Mouse (Mus musculus): ENCODE results near the gene Lgr6. TPM values are rescaled to one million over a fixed set of nuclear protein-coding genes. Genes with fewer than 3 reads are reported as not detected.

Gene Lgr6
- polyA plus RNA-seq (2012; rRNA removed) = 16.8 and 43.1 TPM in 2 replicates

DNA sequence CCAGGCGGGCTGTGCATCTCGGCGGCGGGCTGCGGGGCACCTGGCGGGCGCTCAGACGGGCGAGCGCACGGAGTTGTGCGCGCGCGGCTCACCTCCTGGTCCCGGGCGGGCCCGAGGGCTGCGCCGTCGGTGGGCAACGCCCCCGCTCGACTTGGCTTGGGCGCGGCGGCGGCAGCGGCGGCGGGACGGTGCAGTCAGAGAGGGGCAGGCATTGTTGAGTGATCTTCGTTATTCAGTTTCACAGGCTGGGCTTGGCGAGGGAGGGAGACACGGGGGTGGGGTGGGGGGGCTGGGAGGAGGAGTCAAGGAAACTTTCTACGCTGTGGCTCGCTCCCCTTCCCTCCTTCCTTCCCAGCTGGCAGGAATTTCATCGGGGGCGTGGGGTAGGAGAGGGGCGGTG lies at the start of gene Lgr6:
TSS of gene Lgr6 (minus strand) at position 153 of the 400 bp plus-strand sequence.

GRCm38 (mm10) chr1:135146077-135146945 lies 41.2 kb upstream of the Lgr6 start, which contains the start of gene Arl8a:
Gene Arl8a, plus strand, starts transcription at chr1:135146824.

GRCm38 (mm10) chr1:135132473-135132872 lies 27.4 kb upstream of the Lgr6 start, which contains the start of gene Ptpn7:
Gene Ptpn7, plus strand, starts transcription at chr1:135132700.

DNA sequence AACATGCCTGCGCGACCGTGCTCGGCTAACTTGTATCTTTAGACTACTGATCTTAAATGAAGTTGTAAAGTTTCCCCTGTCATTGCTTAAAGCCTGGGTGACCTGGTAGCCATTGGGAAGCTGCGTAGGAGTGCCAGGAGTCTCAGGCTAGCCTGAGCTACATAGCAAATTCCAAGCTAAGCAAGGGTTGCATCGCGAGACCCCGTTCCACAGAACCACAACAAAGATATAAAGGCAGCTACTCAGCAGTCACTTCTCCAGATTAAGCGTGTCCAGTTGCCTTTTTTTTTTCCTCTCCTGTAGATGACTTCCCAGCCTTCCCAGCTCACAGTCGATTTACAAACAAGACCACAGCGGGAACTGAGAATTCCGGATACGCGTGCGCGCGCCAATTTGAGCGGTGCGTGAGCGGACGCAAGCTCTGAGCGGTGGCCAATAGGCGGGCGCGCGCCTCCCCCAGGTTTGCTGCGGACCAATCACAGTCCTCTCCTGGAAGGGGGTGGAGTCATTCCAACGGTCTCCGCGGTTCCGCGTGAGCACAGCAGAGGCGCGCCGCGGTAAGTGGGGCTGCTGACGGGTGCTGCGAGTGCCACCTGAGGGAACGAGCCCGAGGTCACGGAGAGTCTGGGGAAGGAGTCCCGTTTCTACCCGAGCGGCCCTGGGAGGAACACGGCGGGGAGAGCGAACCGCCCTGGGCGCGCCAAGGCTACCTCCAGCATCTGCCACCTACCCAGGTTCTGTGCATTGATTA lies 142.8 kb downstream of the Lgr6 start, which contains the start of gene Ube2t:
TSS of gene Ube2t (plus strand) at position 513 of the 751 bp plus-strand sequence.

DNA sequence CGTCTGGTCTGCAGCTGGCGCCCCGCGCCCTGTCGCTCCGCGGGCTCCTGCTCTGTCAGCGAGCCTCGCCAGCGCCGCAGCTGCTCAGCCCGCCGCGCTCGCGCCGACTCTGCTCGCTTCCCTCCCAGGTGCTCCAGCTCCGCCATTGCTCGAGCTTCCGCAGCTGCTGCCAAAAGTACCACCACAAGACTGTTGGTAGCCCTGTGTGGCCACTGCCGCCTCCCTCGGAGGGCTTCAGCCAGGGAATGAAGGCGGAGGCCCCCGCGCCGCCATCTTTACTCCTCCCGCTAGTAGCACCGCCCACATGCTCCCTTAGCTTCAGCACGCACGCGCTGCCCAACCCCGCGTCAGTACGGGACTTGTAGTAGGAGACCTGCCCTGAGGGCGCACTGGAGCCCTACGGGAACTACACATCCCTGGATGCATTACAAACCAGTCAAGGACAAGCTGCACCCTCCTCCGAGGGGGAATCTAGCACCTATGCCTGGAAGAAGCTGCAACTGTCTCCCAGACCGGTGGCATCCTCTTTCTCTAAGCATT lies 149.4 kb downstream of the Lgr6 start, which contains the start of gene Ppp1r12b:
TSS of gene Ppp1r12b (minus strand) at position 306 of the 540 bp plus-strand sequence.

Other genes with a start within 250 kb of the Lgr6 start
- gene Ppp1r12b, start 149.3 kb downstream of the Lgr6 start, polyA plus RNA-seq (2012; rRNA removed) = 20.0 and 28.4 TPM in 2 replicates
- gene Ube2t, start 142.7 kb downstream of the Lgr6 start, polyA plus RNA-seq (2012; rRNA removed) = 3.4 and 5.6 TPM in 2 replicates
- 2.6 and 3.0 TPM in 2 replicates for gene Ptpn7, start 27.4 kb upstream of the Lgr6 start, polyA plus RNA-seq (2012; rRNA removed)
- 61.2 and 73.1 TPM in 2 replicates for gene Arl8a, start 41.5 kb upstream of the Lgr6 start, polyA plus RNA-seq (2012; rRNA removed)
- gene Gpr37l1, start 62.4 kb upstream of the Lgr6 start, polyA plus RNA-seq (2012; rRNA removed) = 0.51 and 0.75 TPM in 2 replicates
- gene Elf3, start 153.3 kb upstream of the Lgr6 start, polyA plus RNA-seq (2012; rRNA removed) = 30.0 and 44.9 TPM in 2 replicates
- gene Rnpep, start 178.8 kb upstream of the Lgr6 start, polyA plus RNA-seq (2012; rRNA removed) = 37.2 and 60.2 TPM in 2 replicates
- gene Timm17a, start 208.5 kb upstream of the Lgr6 start, polyA plus RNA-seq (2012; rRNA removed) = 38.9 and 47.8 TPM in 2 replicates
- 28.7 and 41.9 TPM in 2 replicates for gene Lmod1, start 219.5 kb upstream of the Lgr6 start, polyA plus RNA-seq (2012; rRNA removed)